Mouse (Mus musculus) liver, adult 2 months (tissue): ENCODE measurements around the gene Btn1a1.

Experiments used
- CTCF ChIP-seq: fragments of 200-500 bp; IDR thresholded peaks from 2 replicates; pipeline ENCODE4 v1.5.1; 2011; ENCODE audit warnings: low read depth, low read length, control low read depth
- POLR2A ChIP-seq: fragments of 200-500 bp; IDR thresholded peaks from 2 replicates; pipeline ENCODE4 v1.6.1; 2011; ENCODE audit warnings: low read length, control low read depth; ENCODE audit not compliant: insufficient read depth; ENCODE audit errors: extremely low read depth

DNA sequence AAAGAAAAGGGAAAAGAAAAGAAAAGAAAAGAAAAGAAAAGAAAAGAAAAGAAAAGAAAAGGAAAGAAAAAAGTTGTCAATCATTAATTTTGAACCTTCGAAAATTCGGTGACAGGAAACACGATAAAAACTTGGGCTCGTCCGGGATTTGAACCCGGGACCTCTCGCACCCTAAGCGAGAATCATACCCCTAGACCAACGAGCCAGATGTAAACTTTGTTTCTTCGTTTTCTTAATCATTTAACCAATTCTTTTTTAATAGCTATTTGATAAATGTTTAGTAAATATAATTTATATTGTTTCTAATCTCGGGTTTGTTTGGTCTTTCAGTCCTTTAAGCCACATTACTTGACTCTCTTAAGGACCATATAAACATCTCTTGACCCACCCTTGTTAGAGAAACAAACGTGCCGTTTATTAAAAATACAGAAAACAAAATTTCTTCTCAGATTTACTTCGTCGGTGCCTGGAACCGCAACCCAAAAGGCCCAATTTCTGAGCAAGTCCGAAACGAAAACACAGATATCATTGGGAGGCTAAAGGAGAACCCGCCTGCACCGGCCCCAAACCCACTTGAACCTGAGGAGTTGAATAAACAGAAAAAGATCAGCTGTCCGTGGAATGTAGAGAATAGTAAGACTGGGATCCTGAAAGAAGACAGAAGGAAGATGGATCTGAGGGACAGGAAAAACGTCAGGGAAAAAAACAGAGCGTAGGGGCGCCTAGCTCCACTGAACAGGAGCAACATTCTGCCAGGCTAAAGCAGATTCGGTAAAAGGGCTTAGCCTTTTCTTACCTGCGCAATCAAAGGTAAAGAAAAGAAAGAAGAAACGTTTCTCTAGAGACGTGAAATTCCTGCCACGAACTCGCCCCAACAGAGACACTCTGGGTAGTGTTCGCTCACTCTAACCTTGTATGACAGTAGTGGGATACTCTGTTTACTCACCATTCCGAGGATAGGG lies 28.6 kb downstream of the Btn1a1 start:
- TF ChIP-seq CTCF (no peak), POLR2A (no peak)
